Comparison of ENCODE assay signal across 33 mouse cellular contexts in genomic region chr2:163895156-163895555, GRCm38 (mm10). TPM values are rescaled to one million over a fixed set of nuclear protein-coding genes. Genes with fewer than 3 reads are reported as not detected.
"Had no signal": no experiment of that assay in that cellular context is flagged by ENCODE, and none has a peak within 500 bp of the region (broad histone marks: within the 10 kb centered on the region; RNA-seq: fewer than 3 reads in every experiment).

No protein-coding gene starts in this region.

- H3K4me3 ChIP-seq: heart, adult 2 months; heart, embryonic 13.5 days; heart, embryonic 15.5 days; hindbrain, embryonic 10.5 days; hindbrain, embryonic 12.5 days; intestine, embryonic 15.5 days; layer of hippocampus, adult 2 months; left cerebral cortex, adult 2 months; limb, embryonic 10.5 days; limb, embryonic 12.5 days; liver, embryonic 13.5 days; liver, embryonic 15.5 days had no signal

- DNase-seq: gastrocnemius, postnatal 14 days; gastrocnemius, postnatal 36 days; heart, adult 11 months; heart, adult 2 months; heart, postnatal 4 days; liver; liver, embryonic 13.5 days had no signal

- ATAC-seq: hindbrain, embryonic 16.5 days; inflammation-experienced regulatory T-cells, adult 6 months; intestine, embryonic 15.5 days; intestine, postnatal 0 days had no signal

- H3K4me2 ChIP-seq: heart, embryonic 11.5 days; heart, embryonic 13.5 days; heart, embryonic 15.5 days; hindbrain, embryonic 12.5 days; hindbrain, embryonic 14.5 days; intestine, embryonic 15.5 days; limb, embryonic 12.5 days; liver, embryonic 11.5 days; liver, embryonic 13.5 days; liver, embryonic 15.5 days had no signal

- H3K36me3 ChIP-seq: heart, embryonic 13.5 days; heart, embryonic 15.5 days; hindbrain, embryonic 10.5 days; hindbrain, embryonic 12.5 days; intestine, embryonic 15.5 days; limb, embryonic 10.5 days; limb, embryonic 12.5 days; liver, embryonic 13.5 days; liver, embryonic 15.5 days had no signal

- H3K27ac ChIP-seq: heart, adult 2 months; heart, embryonic 13.5 days; heart, embryonic 15.5 days; hindbrain, embryonic 10.5 days; hindbrain, embryonic 12.5 days; hindbrain, embryonic 14.5 days; intestine, embryonic 15.5 days; layer of hippocampus, adult 2 months; left cerebral cortex, adult 2 months; limb, embryonic 10.5 days; limb, embryonic 12.5 days; liver, embryonic 13.5 days; liver, embryonic 15.5 days had no signal

- H3K9ac ChIP-seq: heart, embryonic 13.5 days; heart, embryonic 15.5 days; hindbrain, embryonic 12.5 days; hindbrain, embryonic 14.5 days; intestine, embryonic 15.5 days; limb, embryonic 12.5 days; liver, embryonic 13.5 days; liver, embryonic 15.5 days had no signal

- H3K4me1 ChIP-seq: intestine, embryonic 15.5 days; limb, embryonic 12.5 days; liver, embryonic 13.5 days; liver, embryonic 15.5 days had no signal

- H3K9me3 ChIP-seq: heart, embryonic 15.5 days; hindbrain, embryonic 10.5 days; hindbrain, embryonic 12.5 days; intestine, embryonic 15.5 days; limb, embryonic 10.5 days; limb, embryonic 12.5 days; liver, embryonic 13.5 days; liver, embryonic 15.5 days had no signal

- H3K27me3 ChIP-seq: intestine, embryonic 15.5 days; liver, embryonic 13.5 days; liver, embryonic 15.5 days had no signal

RNA-seq across cellular contexts. Expression of gene Rims4, which starts 23.3 kb away (rescaled TPM):
- polyA plus RNA-seq: inflammation-experienced regulatory T-cells, adult 6 months had no signal

RNA-seq across cellular contexts. Expression of gene Kcnk15, which starts 41.7 kb away (rescaled TPM):
- total RNA-seq: gastrocnemius, adult 18-20 months; gastrocnemius, adult 8-10 months; gastrocnemius, postnatal 14 days; gastrocnemius, postnatal 36 days; heart, adult 2 months; heart, postnatal 25 days; heart, postnatal 4 days; layer of hippocampus, adult 2 months; layer of hippocampus, postnatal 10 days; layer of hippocampus, postnatal 25 days; left cerebral cortex, postnatal 14 days had no signal
- polyA plus RNA-seq: gonadal fat pad, adult 2 months; heart, adult 2 months; heart, embryonic 11.5 days; heart, embryonic 13.5 days; heart, embryonic 15.5 days; heart, postnatal 0 days; hindbrain, embryonic 10.5 days; hindbrain, embryonic 12.5 days; hindbrain, embryonic 14.5 days; inflammation-experienced regulatory T-cells, adult 6 months; intestine, embryonic 15.5 days; intestine, postnatal 0 days; kidney, adult 2 months; limb, embryonic 10.5 days; limb, embryonic 12.5 days; limb, embryonic 14.5 days; liver, embryonic 11.5 days; liver, embryonic 13.5 days; liver, embryonic 15.5 days had no signal
